8 mouse cellular contexts compared by ENCODE assay signal in genomic region chr8:105347428-105348221, GRCm38 (mm10). TPM values are rescaled to one million over a fixed set of nuclear protein-coding genes. Genes with fewer than 3 reads are reported as not detected.
DNase-seq lines count a peak whose midpoint lies in the region; ATAC-seq lines count a peak whose summit lies in the region.

TSS of gene Fhod1 (minus strand) at chr8:105347953.

- no peaks in the 10 kb centered on the region for H3K36me3 ChIP-seq in hindbrain, embryonic 11.5 days (ENCODE audit: control insufficient read depth, insufficient read depth, low read length)

- WGBS in hindbrain, embryonic 11.5 days: under 1% methylated on average over 53 of the region's 53 CpGs

- ATAC-seq in hindbrain, embryonic 11.5 days (ENCODE audit: low FRiP score): peak; percentile 89

- H3K4me1 ChIP-seq in hindbrain, embryonic 11.5 days (replicated peaks; ENCODE audit: control insufficient read depth, insufficient read depth, low read length): peaks cover 2% of the 10 kb centered on the region; the same call in 1 of the 2 replicates

- peak within 1 kb of the TSS; percentile 61 for H3K9ac ChIP-seq in hindbrain, embryonic 11.5 days (ENCODE audit: low read depth, low read length)

- H3K27me3 ChIP-seq in hindbrain, embryonic 11.5 days (ENCODE audit: control insufficient read depth, insufficient read depth, low read length): no peaks in the 10 kb centered on the region

- H3K4me3 ChIP-seq in hindbrain, embryonic 11.5 days (ENCODE audit: low read depth, low read length): peak within 1 kb of the TSS; percentile 62

- peak within 1 kb of the TSS; percentile 98 for H3K4me2 ChIP-seq in hindbrain, embryonic 11.5 days (replicated peaks; ENCODE audit: low read depth, low read length)

- peak; percentile 99 for DNase-seq in NIH3T3 (ENCODE audit: low read depth)
- peak; percentile 95 for DNase-seq in cerebellum, adult 9-11 months
- peak; percentile 77 to 89 for DNase-seq in frontal cortex, adult 2 months (ENCODE audit: extremely low spot score in 1 of 2, low spot score in 1 of 2)
- peak; percentile 95 for DNase-seq in hindbrain, embryonic 11.5 days (ENCODE audit: low spot score)
- peak; percentile 52 to 63 for DNase-seq in layer of hippocampus, postnatal 25 days (ENCODE audit: extremely low spot score in 1 of 2, low spot score in 1 of 2)
- peak; percentile 97 for DNase-seq in lung, postnatal 25 days (ENCODE audit: low spot score)
- peak; percentile 96 for DNase-seq in retina, embryonic 14.5 days (ENCODE audit: low spot score)
- DNase-seq in thymus, postnatal 4 days: peak; percentile 85

- no peaks in the 10 kb centered on the region for H3K9me3 ChIP-seq in hindbrain, embryonic 11.5 days (ENCODE audit: control insufficient read depth, low read length)

- H3K27ac ChIP-seq in hindbrain, embryonic 11.5 days (ENCODE audit: low read depth, low read length): peak within 1 kb of the TSS; percentile 58; the same call in 1 of the 2 replicates

RNA-seq across cellular contexts. Expression of gene Fhod1, which starts in this region (rescaled TPM):
- polyA plus RNA-seq in frontal cortex, adult 2 months (2012; rRNA removed): 3.8 and 4.2 TPM in 2 replicates
- polyA plus RNA-seq in hindbrain, embryonic 11.5 days (2014; fragmentation: Nextera tagmentation; extraction: Ambion mirVana): 1.8 and 3.6 TPM in 2 replicates
- 1 to 10 TPM; 1.7 to 2.8 TPM for total RNA-seq in layer of hippocampus, postnatal 25 days (2021)

Comparison
In these comparisons a context has a peak if more than half of its experiments do, and no peak if none do; other contexts are left out.
1. Peak in every context shown above with its lines: DNase-seq, ATAC-seq, H3K4me3 ChIP-seq and H3K27ac ChIP-seq.